Mouse (Mus musculus) cerebellum, adult 2 months (tissue): Measurements from ENCODE around the gene Polr3gl.

Experiments used
- CTCF ChIP-seq: fragments of 200-500 bp; IDR thresholded peaks from 2 replicates; pipeline ENCODE4 v1.5.1; 2011; ENCODE audit warnings: low read depth, mild to moderate bottlenecking, control low read depth, low read length, moderate library complexity, borderline replicate concordance; ENCODE audit not compliant: insufficient read depth
- POLR2A ChIP-seq: fragments of 200-500 bp; IDR thresholded peaks from 2 replicates; pipeline ENCODE4 v1.6.1; 2011; ENCODE audit warnings: low read length, control low read depth, borderline replicate concordance; ENCODE audit not compliant: insufficient read depth

DNA sequence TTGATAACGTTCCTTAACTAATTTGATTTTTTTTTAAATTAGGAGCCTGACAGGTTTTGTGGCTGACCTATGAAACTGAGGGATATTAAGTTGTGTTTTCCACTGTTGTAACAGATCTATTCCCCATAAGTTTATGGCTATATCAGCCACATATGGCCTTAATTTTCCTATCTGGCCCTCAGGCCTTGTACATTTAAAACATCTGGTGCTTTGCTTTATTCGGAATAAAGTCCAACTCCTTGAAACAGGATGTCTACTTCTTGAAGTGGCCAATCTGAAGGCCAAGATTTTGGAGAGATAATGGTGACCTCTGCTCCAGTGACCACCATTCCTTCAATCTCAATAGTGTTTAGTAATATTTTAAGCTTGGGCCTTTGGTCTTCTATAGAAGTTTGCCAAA, 54.7 kb downstream of the Polr3gl start:
- TF ChIP-seq CTCF (no peak), POLR2A (no peak)
